Mouse (Mus musculus) kidney, postnatal 0 days (tissue): ENCODE results near the gene Fbxo10. TPM values are rescaled to one million over a fixed set of nuclear protein-coding genes. Genes with fewer than 3 reads are reported as not detected.
"Not testable (repeated sequence)": the region's sequence is repeated elsewhere in the genome, so short reads cannot be mapped to it uniquely, and the experiment has no call there.

ENCODE experiments used
- ATAC-seq: fragments of 200-750 bp; cut with Nextera tagmentation; replicated peaks from 2 replicates; pipeline ENCODE4 v1.8.0; 2017; ENCODE audit warnings: low read depth, moderate number of reproducible peaks, moderate TSS enrichment, moderate library complexity; ENCODE audit not compliant: low FRiP score
- DNase-seq: peaks from one replicate; pipeline ENCODE4 v3.0.0-alpha.2; 2016; ENCODE audit warnings: low spot score
- H3K27ac ChIP-seq: fragments of 300-500 bp; sonication (generic); 2 replicates; pipeline ENCODE4 v1.5.1; 2014; ENCODE audit warnings: mild to moderate bottlenecking
- H3K27me3 ChIP-seq: fragments of 300-500 bp; sonication (generic); 2 replicates; pipeline ENCODE4 v1.6.1; 2014; ENCODE audit warnings: low read length, mixed read lengths; ENCODE audit not compliant: insufficient read depth
- H3K36me3 ChIP-seq: fragments of 300-500 bp; sonication (generic); 2 replicates; pipeline ENCODE4 v1.6.1; 2014; ENCODE audit warnings: low read length, mixed read lengths; ENCODE audit not compliant: insufficient read depth
- H3K4me1 ChIP-seq: fragments of 300-500 bp; sonication (generic); replicated peaks from 2 replicates; pipeline ENCODE4 v1.6.1; 2014; ENCODE audit warnings: antibody characterized with exemption, low read length, mixed read lengths; ENCODE audit not compliant: insufficient read depth
- H3K4me2 ChIP-seq: fragments of 300-500 bp; sonication (generic); 2 replicates; pipeline ENCODE4 v1.6.1; 2014; ENCODE audit warnings: mild to moderate bottlenecking, low read length, moderate library complexity, mixed read lengths
- H3K4me3 ChIP-seq: fragments of 300-500 bp; sonication (generic); replicated peaks from 2 replicates; pipeline ENCODE4 v1.5.1; 2014; ENCODE audit warnings: low read depth, low read length
- H3K9ac ChIP-seq: fragments of 300-500 bp; sonication (generic); 2 replicates; pipeline ENCODE4 v1.6.1; 2014; ENCODE audit warnings: low read depth, low read length
- H3K9me3 ChIP-seq: fragments of 300-500 bp; sonication (generic); replicated peaks from 2 replicates; pipeline ENCODE4 v1.6.1; 2016; ENCODE audit warnings: low read length, inconsistent platforms, mixed read lengths
- CTCF ChIP-seq: IDR thresholded peaks from 2 replicates; pipeline ENCODE4 v1.5.1; 2016; ENCODE audit warnings: antibody characterized with exemption, low read depth, mild to moderate bottlenecking, moderate library complexity
- WGBS: fragments of 180-500 bp; shearing (Covaris S2); extraction: QIAGEN DNeasy Blood & Tissue Kit; methylation state at CpG from one replicate; pipeline ENCODE4 v1.1.7; 2014; 5-methylcytosine and 5-hydroxymethylcytosine counted together
- polyA plus RNA-seq: library from polyadenylated mRNA; unstranded; fragments of >200 nt; fragmentation: Nextera tagmentation; extraction: Ambion mirVana; gene quantifications from 2 replicates; pipeline ENCODE4 v1.2.1, GENCODE M21; 2015

Fbxo10 gene
- polyA plus RNA-seq, 1 experiment from 2014 or later: 10.7 TPM

- H3K9ac ChIP-seq: no peak overlapping the region
- peaks cover 27% of the 10 kb centered on the region; the same call in 1 of the 2 replicates for H3K36me3 ChIP-seq
- DNase-seq (no peak), ATAC-seq (no peak)
- no peaks in the 10 kb centered on the region for H3K9me3 ChIP-seq
- H3K27ac ChIP-seq: no peak overlapping the region
- H3K4me1 ChIP-seq: peaks cover 10% of the 10 kb centered on the region
- WGBS: 75% methylated on average over 5 of the region's 5 CpGs
- no peaks in the 10 kb centered on the region for H3K27me3 ChIP-seq
- peak overlapping the region; percentile 81 for H3K4me2 ChIP-seq
- TF ChIP-seq CTCF: peak; percentile 26; the same call in 1 of the 2 replicates
- H3K4me3 ChIP-seq: no peak overlapping the region
Measured at GRCm38 (mm10) chr4:45106409-45106808, 22.0 kb upstream of the Fbxo10 start.

- DNase-seq (peak; percentile 85), ATAC-seq (no peak)
- H3K9me3 ChIP-seq: no peaks in the 10 kb centered on the region
- no peak overlapping the region for H3K4me2 ChIP-seq
- no peak overlapping the region for H3K4me3 ChIP-seq
- no peaks in the 10 kb centered on the region; the same call in 1 of the 2 replicates for H3K27me3 ChIP-seq
- TF ChIP-seq CTCF: peak; percentile 98
- no peak overlapping the region for H3K27ac ChIP-seq
- no peak overlapping the region for H3K9ac ChIP-seq
- 0 out of 2 replicates have a peak, but pooled peaks cover 6% of the 10 kb centered on the region for H3K36me3 ChIP-seq
- WGBS: 26% methylated on average over 7 of the region's 7 CpGs
- no peaks in the 10 kb centered on the region for H3K4me1 ChIP-seq
Measured at GRCm38 (mm10) chr4:45097198-45097872, 12.9 kb upstream of the Fbxo10 start.

GRCm38 (mm10) chr4:45084895-45085290 is 489 bp upstream of the Fbxo10 start:
- Histone ChIP-seq H3K27ac (peak overlapping the region; percentile 76), H3K4me2 (peak overlapping the region; percentile 89), H3K27me3 (no peaks in the 10 kb centered on the region), H3K9me3 (no peaks in the 10 kb centered on the region), H3K9ac (peak overlapping the region; percentile 84; the same call in 1 of the 2 replicates), H3K4me1 (0 out of 2 replicates have a peak, but pooled peaks cover 4% of the 10 kb centered on the region), H3K4me3 (peak overlapping the region; percentile 81; the same call in 1 of the 2 replicates), H3K36me3 (no peaks in the 10 kb centered on the region)
- no peak for DNase-seq
- no peak for TF ChIP-seq CTCF
- no peak for ATAC-seq
- 32% methylated on average over 8 of the region's 8 CpGs for WGBS

GRCm38 (mm10) chr4:45083487-45083886 is 917 bp downstream of the Fbxo10 start:
- H3K4me3 ChIP-seq: peak overlapping the region; percentile 81
- H3K27ac ChIP-seq: no peak overlapping the region
- 2% methylated on average over 8 of the region's 8 CpGs for WGBS
- no peak for ATAC-seq
- H3K4me2 ChIP-seq: peak overlapping the region; percentile 89
- peak; percentile 40 for DNase-seq
- H3K9me3 ChIP-seq: no peaks in the 10 kb centered on the region
- no peak for TF ChIP-seq CTCF
- H3K36me3 ChIP-seq: no peaks in the 10 kb centered on the region
- peak overlapping the region; percentile 84; the same call in 1 of the 2 replicates for H3K9ac ChIP-seq
- H3K27me3 ChIP-seq: no peaks in the 10 kb centered on the region
- 0 out of 2 replicates have a peak, but pooled peaks cover 4% of the 10 kb centered on the region for H3K4me1 ChIP-seq

- TF ChIP-seq CTCF: no peak
- 72% methylated on average over 9 of the region's 9 CpGs for WGBS
- no peak overlapping the region for H3K4me3 ChIP-seq
- no peak overlapping the region for H3K27ac ChIP-seq
- no peaks in the 10 kb centered on the region for H3K27me3 ChIP-seq
- H3K4me1 ChIP-seq: 0 out of 2 replicates have a peak, but pooled peaks cover 4% of the 10 kb centered on the region
- peak overlapping the region; percentile 89; the same call in 1 of the 2 replicates for H3K4me2 ChIP-seq
- DNase-seq (no peak), ATAC-seq (no peak)
- H3K9me3 ChIP-seq: no peaks in the 10 kb centered on the region
- H3K9ac ChIP-seq: no peak overlapping the region
- no peaks in the 10 kb centered on the region for H3K36me3 ChIP-seq
Measured at GRCm38 (mm10) chr4:45082951-45083350, 1.5 kb downstream of the Fbxo10 start.

- H3K4me2 ChIP-seq, ATAC-seq, DNase-seq, H3K4me3 ChIP-seq, H3K27ac ChIP-seq, H3K9me3 ChIP-seq, H3K27me3 ChIP-seq, H3K9ac ChIP-seq, H3K36me3 ChIP-seq, H3K4me1 ChIP-seq: not testable (repeated sequence)
- 90% methylated on average over 4 of the region's 4 CpGs for WGBS
Measured at GRCm38 (mm10) chr4:45081041-45081440, 3.4 kb downstream of the Fbxo10 start.
